Mouse (Mus musculus): ENCODE data around the gene Kidins220. TPM values are rescaled to one million over a fixed set of nuclear protein-coding genes. Genes with fewer than 3 reads are reported as not detected.
A peak's percentile ranks its signal among the peaks of the same experiment; 100 is the strongest.

The Kidins220 gene
- polyA plus RNA-seq, 2 experiments = 31.6 to 46.1 TPM

GRCm38 (mm10) chr12:25026308-25026707 is 51.6 kb downstream of the Kidins220 start:
- no peak for DNase-seq (ENCODE audit: low spot score)
- ATAC-seq (ENCODE audit: low FRiP score, low read depth) = no peak
- TF ChIP-seq POLR2A (IDR thresholded peaks at IDR 0.05; ENCODE audit: borderline replicate concordance, extremely low read depth, insufficient read depth, insufficient read length) = no peak
- no peak overlapping the region for H3K27ac ChIP-seq (replicated peaks; ENCODE audit: low read depth, low read length)
- no peak overlapping the region for H3K4me3 ChIP-seq (replicated peaks; ENCODE audit: low read length)
- 64% methylated on average over 7 of the region's 7 CpGs for WGBS
- H3K9ac ChIP-seq (ENCODE audit: low read depth, low read length, severe bottlenecking) = no peak overlapping the region
- no peaks in the 10 kb centered on the region for H3K4me1 ChIP-seq (ENCODE audit: control insufficient read depth, insufficient read depth, low read length)
- H3K27me3 ChIP-seq (ENCODE audit: control insufficient read depth, insufficient read depth, low read length) = no peaks in the 10 kb centered on the region
- no peak overlapping the region for H3K4me2 ChIP-seq (replicated peaks; ENCODE audit: low read depth, low read length, severe bottlenecking)
- peaks cover 17% of the 10 kb centered on the region for H3K36me3 ChIP-seq (ENCODE audit: control insufficient read depth, insufficient read depth, low read length)
- no peaks in the 10 kb centered on the region for H3K9me3 ChIP-seq (ENCODE audit: control insufficient read depth, low read length)

GRCm38 (mm10) chr12:25027416-25027815 is 52.7 kb downstream of the Kidins220 start:
- Histone ChIP-seq H3K9ac (ENCODE audit: low read depth, low read length, severe bottlenecking) (no peak overlapping the region), H3K4me1 (ENCODE audit: control insufficient read depth, insufficient read depth, low read length) (no peaks in the 10 kb centered on the region), H3K27me3 (ENCODE audit: control insufficient read depth, insufficient read depth, low read length) (no peaks in the 10 kb centered on the region), H3K9me3 (ENCODE audit: control insufficient read depth, low read length) (no peaks in the 10 kb centered on the region), H3K4me3 (replicated peaks; ENCODE audit: low read length) (no peak overlapping the region), H3K27ac (replicated peaks; ENCODE audit: low read depth, low read length) (no peak overlapping the region), H3K36me3 (ENCODE audit: control insufficient read depth, insufficient read depth, low read length) (peaks cover 20% of the 10 kb centered on the region), H3K4me2 (replicated peaks; ENCODE audit: low read depth, low read length, severe bottlenecking) (no peak overlapping the region)
- peak; percentile 37; the same call in 1 of the 2 replicates for ATAC-seq (ENCODE audit: low FRiP score, low read depth)
- 25% methylated on average over 2 of the region's 2 CpGs for WGBS
- TF ChIP-seq POLR2A (IDR thresholded peaks at IDR 0.05; ENCODE audit: borderline replicate concordance, extremely low read depth, insufficient read depth, insufficient read length) = no peak
- peak; percentile 68 for DNase-seq (ENCODE audit: low spot score)

- H3K9ac ChIP-seq (ENCODE audit: low read depth, low read length, severe bottlenecking) = no peak overlapping the region
- peaks cover 6% of the 10 kb centered on the region; the same call in 1 of the 2 replicates for H3K4me1 ChIP-seq (ENCODE audit: control insufficient read depth, insufficient read depth, low read length)
- DNase-seq (ENCODE audit: low spot score) (peak; percentile 43), ATAC-seq (ENCODE audit: low FRiP score, low read depth) (no peak)
- H3K4me3 ChIP-seq (replicated peaks; ENCODE audit: low read length) = no peak overlapping the region
- peaks cover 22% of the 10 kb centered on the region for H3K36me3 ChIP-seq (ENCODE audit: control insufficient read depth, insufficient read depth, low read length)
- no peaks in the 10 kb centered on the region for H3K27me3 ChIP-seq (ENCODE audit: control insufficient read depth, insufficient read depth, low read length)
- no peaks in the 10 kb centered on the region for H3K9me3 ChIP-seq (ENCODE audit: control insufficient read depth, low read length)
- TF ChIP-seq POLR2A (IDR thresholded peaks at IDR 0.05; ENCODE audit: borderline replicate concordance, extremely low read depth, insufficient read depth, insufficient read length) = no peak
- H3K27ac ChIP-seq (replicated peaks; ENCODE audit: low read depth, low read length) = no peak overlapping the region
- H3K4me2 ChIP-seq (replicated peaks; ENCODE audit: low read depth, low read length, severe bottlenecking) = no peak overlapping the region
- WGBS = 42% methylated on average over 9 of the region's 9 CpGs
Observed at GRCm38 (mm10) chr12:25033662-25034337, 59.1 kb downstream of the Kidins220 start.

- peaks cover 22% of the 10 kb centered on the region for H3K36me3 ChIP-seq (ENCODE audit: control insufficient read depth, insufficient read depth, low read length)
- no peak overlapping the region for H3K27ac ChIP-seq (replicated peaks; ENCODE audit: low read depth, low read length)
- H3K4me3 ChIP-seq (replicated peaks; ENCODE audit: low read length) = no peak overlapping the region
- ATAC-seq (ENCODE audit: low FRiP score, low read depth) (no peak), DNase-seq (ENCODE audit: low spot score) (peak; percentile 18)
- H3K9ac ChIP-seq (ENCODE audit: low read depth, low read length, severe bottlenecking) = no peak overlapping the region
- peaks cover 6% of the 10 kb centered on the region; the same call in 1 of the 2 replicates for H3K4me1 ChIP-seq (ENCODE audit: control insufficient read depth, insufficient read depth, low read length)
- TF ChIP-seq POLR2A (IDR thresholded peaks at IDR 0.05; ENCODE audit: borderline replicate concordance, extremely low read depth, insufficient read depth, insufficient read length) = no peak
- no peaks in the 10 kb centered on the region for H3K27me3 ChIP-seq (ENCODE audit: control insufficient read depth, insufficient read depth, low read length)
- H3K4me2 ChIP-seq (replicated peaks; ENCODE audit: low read depth, low read length, severe bottlenecking) = no peak overlapping the region
- WGBS = 74% methylated on average over 8 of the region's 8 CpGs
- H3K9me3 ChIP-seq (ENCODE audit: control insufficient read depth, low read length) = no peaks in the 10 kb centered on the region
Observed at GRCm38 (mm10) chr12:25034338-25034953, 59.7 kb downstream of the Kidins220 start.

GRCm38 (mm10) chr12:25036024-25036423 is 61.3 kb downstream of the Kidins220 start:
- no peak for TF ChIP-seq POLR2A (IDR thresholded peaks at IDR 0.05; ENCODE audit: borderline replicate concordance, extremely low read depth, insufficient read depth, insufficient read length)
- Histone ChIP-seq H3K4me2 (replicated peaks; ENCODE audit: low read depth, low read length, severe bottlenecking) (no peak overlapping the region), H3K9ac (ENCODE audit: low read depth, low read length, severe bottlenecking) (no peak overlapping the region), H3K27me3 (ENCODE audit: control insufficient read depth, insufficient read depth, low read length) (no peaks in the 10 kb centered on the region), H3K9me3 (ENCODE audit: control insufficient read depth, low read length) (no peaks in the 10 kb centered on the region), H3K4me3 (replicated peaks; ENCODE audit: low read length) (no peak overlapping the region), H3K4me1 (ENCODE audit: control insufficient read depth, insufficient read depth, low read length) (peaks cover 6% of the 10 kb centered on the region; the same call in 1 of the 2 replicates), H3K27ac (replicated peaks; ENCODE audit: low read depth, low read length) (no peak overlapping the region), H3K36me3 (ENCODE audit: control insufficient read depth, insufficient read depth, low read length) (peaks cover 21% of the 10 kb centered on the region)
- 94% methylated on average over 3 of the region's 3 CpGs for WGBS
- no peak for DNase-seq (ENCODE audit: low spot score)
- ATAC-seq (ENCODE audit: low FRiP score, low read depth) = no peak

All from limb, embryonic 14.5 days (tissue).